Mouse (Mus musculus) neutrophil, adult 83 days (primary cell): ENCODE measurements around the gene Olfr301. TPM values are rescaled to one million over a fixed set of nuclear protein-coding genes. Genes with fewer than 3 reads are reported as not detected.

ENCODE experiments used
- total RNA-seq, 2 experiments: library from RNA; stranded (reverse); gene quantifications; one replicate each; pipeline ENCODE4 v1.2.4; 2023

The Olfr301 gene
- total RNA-seq: not detected

DNA sequence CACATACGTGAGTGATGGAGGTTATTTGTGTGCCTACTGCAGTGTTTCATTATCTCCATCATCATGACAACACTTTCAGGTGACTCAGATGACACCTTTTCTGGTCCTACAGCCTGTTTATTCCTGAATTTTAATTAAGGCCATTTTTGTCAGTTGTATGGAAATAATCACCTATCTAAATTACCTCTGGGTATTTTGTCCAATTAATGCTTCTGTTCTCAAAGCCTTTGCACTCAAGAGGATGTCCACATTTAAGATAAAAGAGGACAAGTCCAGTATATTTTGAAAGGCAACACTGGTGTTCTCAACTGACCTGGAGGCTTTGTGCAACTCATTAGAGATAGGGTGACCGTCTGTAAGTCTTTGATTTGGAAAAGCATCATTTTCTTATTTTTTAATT lies at the start of gene Olfr301:
Olfr301 (plus strand) TSS at position 301 of the 400 bp plus-strand sequence.

DNA sequence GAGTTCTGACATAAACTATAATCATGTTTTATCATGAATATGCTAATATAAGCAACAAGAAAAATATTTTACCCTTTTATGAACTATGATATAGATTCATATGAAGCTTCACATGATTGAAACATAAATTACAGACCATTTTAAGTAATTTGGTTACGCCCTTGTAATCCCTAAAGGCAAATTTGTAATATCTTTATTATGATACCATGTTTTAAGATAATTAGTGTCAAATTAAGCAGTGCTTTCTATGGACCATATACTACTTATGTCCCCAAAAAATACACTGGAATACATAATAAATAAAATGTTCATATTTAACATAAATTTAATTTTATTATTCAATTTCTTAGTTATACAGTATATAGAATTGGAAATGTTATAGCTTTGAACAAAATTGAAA lies 36.8 kb upstream of the Olfr301 start, which contains the start of gene Olfr305:
Olfr305 (minus strand) TSS at position 101 of the 400 bp plus-strand sequence.

DNA sequence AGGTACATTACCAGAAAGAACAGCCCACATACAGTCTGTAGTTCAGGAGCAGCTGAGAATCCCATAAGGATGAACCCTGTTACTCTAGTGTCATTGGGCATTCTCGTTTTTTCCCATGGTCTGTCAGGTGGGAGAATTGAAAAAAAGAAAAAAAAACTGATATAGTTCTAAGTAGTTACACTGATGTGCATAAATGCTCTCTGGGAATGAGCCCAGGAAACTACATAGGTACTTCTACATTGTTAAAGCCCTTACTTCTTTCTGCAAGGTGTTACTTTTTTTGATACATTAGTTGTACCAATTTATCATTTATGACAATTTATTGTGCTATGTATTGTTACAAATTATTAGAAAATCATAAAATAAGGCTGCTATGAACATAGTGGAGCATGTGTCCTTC lies 17.1 kb upstream of the Olfr301 start, which contains the start of gene Olfr304:
Olfr304 (minus strand) TSS at position 101 of the 400 bp plus-strand sequence.

DNA sequence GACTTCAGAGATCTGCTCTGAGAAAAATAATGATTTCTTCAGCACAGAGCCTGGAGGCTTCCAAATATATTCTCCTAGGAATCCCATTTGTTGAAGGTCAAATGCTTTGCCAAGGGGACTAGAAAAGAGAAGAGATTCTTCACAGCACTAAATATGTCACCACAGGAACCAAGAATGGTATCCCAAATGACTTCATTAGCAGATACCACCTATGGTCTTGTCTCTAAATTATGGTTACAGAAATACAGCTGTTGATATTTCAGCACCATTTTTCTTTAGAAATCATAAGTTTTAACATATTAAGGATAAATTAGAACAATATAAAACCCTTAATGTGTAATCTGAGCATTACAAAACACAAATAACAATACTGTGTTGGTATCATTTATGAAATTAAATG lies 6.0 kb upstream of the Olfr301 start, which contains the start of gene Olfr303:
Olfr303 (minus strand) TSS at position 101 of the 400 bp plus-strand sequence.

DNA sequence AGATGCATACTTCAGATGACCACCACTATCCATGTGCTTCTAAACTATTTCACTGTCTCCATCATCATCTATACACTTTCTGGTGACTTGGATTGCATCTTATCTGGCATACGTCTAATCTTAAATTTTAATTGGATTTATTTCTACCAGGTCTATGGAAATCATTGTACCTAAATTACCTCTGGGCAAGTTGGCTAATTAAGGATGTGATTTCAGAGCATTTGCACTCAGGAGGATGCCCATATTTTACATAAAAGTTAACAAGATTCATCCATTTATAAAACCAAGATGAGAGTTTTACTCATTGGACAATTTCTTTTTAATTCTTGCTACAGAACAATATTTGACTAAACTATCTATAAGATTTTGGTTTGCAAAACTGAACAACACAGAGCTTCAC lies 56.0 kb downstream of the Olfr301 start, which contains the start of gene Olfr299:
Olfr299 (plus strand) TSS at position 301 of the 400 bp plus-strand sequence.

Other genes with a start within 250 kb of the Olfr301 start
- gene Vmn2r75, start 232.1 kb upstream of the Olfr301 start, total RNA-seq: not detected
- not detected for gene Vmn2r76, start 157.5 kb upstream of the Olfr301 start, total RNA-seq
- gene Olfr310, start 126.7 kb upstream of the Olfr301 start, total RNA-seq: not detected
- gene Olfr309, start 90.1 kb upstream of the Olfr301 start, total RNA-seq: not detected
- not detected for gene Olfr308, start 78.2 kb upstream of the Olfr301 start, total RNA-seq
- gene Olfr307, start 66.3 kb upstream of the Olfr301 start, total RNA-seq: not detected
- gene Olfr305, start 36.9 kb upstream of the Olfr301 start, total RNA-seq: not detected
- gene Olfr304, start 17.2 kb upstream of the Olfr301 start, total RNA-seq: not detected
- not detected for gene Olfr303, start 6.1 kb upstream of the Olfr301 start, total RNA-seq
- not detected for gene Olfr299, start 56.1 kb downstream of the Olfr301 start, total RNA-seq
- not detected for gene Olfr298, start 88.6 kb downstream of the Olfr301 start, total RNA-seq
- gene Olfr297, start 116.1 kb downstream of the Olfr301 start, total RNA-seq: not detected
- not detected for gene Olfr295, start 180.0 kb downstream of the Olfr301 start, total RNA-seq
- not detected for gene Olfr294, start 212.8 kb downstream of the Olfr301 start, total RNA-seq
- gene Olfr293, start 245.2 kb downstream of the Olfr301 start, total RNA-seq: not detected